Mouse (Mus musculus): ENCODE data around the gene Spata22. TPM values are rescaled to one million over a fixed set of nuclear protein-coding genes. Genes with fewer than 3 reads are reported as not detected.

The Spata22 gene
- polyA plus RNA-seq, 1 experiment from 2014 or later = 0.26 TPM

- H3K36me3 ChIP-seq (ENCODE audit: insufficient read depth, low read length) = no peaks in the 10 kb centered on the region
- H3K9me3 ChIP-seq (replicated peaks; ENCODE audit: low read length) = no peaks in the 10 kb centered on the region
- H3K9ac ChIP-seq (ENCODE audit: low read depth, low read length) = no peak overlapping the region
- H3K4me2 ChIP-seq (ENCODE audit: low read length) = peak overlapping the region; percentile 42
- peak overlapping the region; percentile 64; the same call in 1 of the 2 replicates for H3K27ac ChIP-seq
- TF ChIP-seq CTCF (IDR thresholded peaks at IDR 0.05; ENCODE audit: low read depth) = no peak
- peak; percentile 73 for DNase-seq (ENCODE audit: low spot score)
- H3K4me3 ChIP-seq (replicated peaks; ENCODE audit: low read depth, low read length) = no peak overlapping the region; the same call in 1 of the 2 replicates
- 11% methylated on average over 12 of the region's 12 CpGs for WGBS
- peak; percentile 90 for ATAC-seq (replicated peaks; ENCODE audit: low FRiP score, low read depth)
- H3K27me3 ChIP-seq (ENCODE audit: insufficient read depth, low read length) = no peaks in the 10 kb centered on the region
- H3K4me1 ChIP-seq (replicated peaks; ENCODE audit: insufficient read depth, low read length) = no peaks in the 10 kb centered on the region
These were observed 3.1 kb upstream of the Spata22 start for GRCm38 (mm10) chr11:73326485-73326886.

DNA sequence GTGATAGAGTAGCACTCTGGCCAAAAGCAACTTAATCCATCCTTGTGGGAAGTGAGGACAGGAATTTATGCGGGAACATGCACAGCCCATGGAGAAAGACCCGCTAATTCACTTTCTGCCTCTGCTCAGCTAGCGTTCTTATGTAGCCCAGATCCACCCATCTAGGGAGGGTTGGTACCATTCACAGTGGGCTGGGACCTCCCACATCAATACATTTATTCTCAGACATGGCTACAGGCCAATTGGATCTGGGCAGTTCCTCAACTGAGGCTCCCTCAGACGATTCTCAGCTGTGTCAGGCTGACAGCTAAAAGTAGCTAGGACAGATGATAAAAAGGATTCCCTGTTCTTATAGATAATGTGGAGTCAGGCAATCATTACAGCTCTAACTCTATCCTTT is 2.2 kb upstream of the Spata22 start:
- ATAC-seq (replicated peaks; ENCODE audit: low FRiP score, low read depth) = no peak
- 0 out of 2 replicates have a peak overlapping the region, but pooled peaks have one; percentile 64 for H3K27ac ChIP-seq
- 50% methylated on average over 4 of the region's 4 CpGs for WGBS

GRCm38 (mm10) chr11:73333357-73333756 is 3.8 kb downstream of the Spata22 start:
- WGBS = 73% methylated on average over 2 of the region's 2 CpGs
- Histone ChIP-seq H3K4me3 (replicated peaks; ENCODE audit: low read depth, low read length) (no peak overlapping the region), H3K4me1 (replicated peaks; ENCODE audit: insufficient read depth, low read length) (no peaks in the 10 kb centered on the region), H3K27me3 (ENCODE audit: insufficient read depth, low read length) (no peaks in the 10 kb centered on the region), H3K27ac (no peak overlapping the region), H3K4me2 (ENCODE audit: low read length) (no peak overlapping the region), H3K9ac (ENCODE audit: low read depth, low read length) (no peak overlapping the region), H3K36me3 (ENCODE audit: insufficient read depth, low read length) (no peaks in the 10 kb centered on the region), H3K9me3 (replicated peaks; ENCODE audit: low read length) (no peaks in the 10 kb centered on the region)
- DNase-seq (ENCODE audit: low spot score) (no peak), ATAC-seq (replicated peaks; ENCODE audit: low FRiP score, low read depth) (no peak)
- TF ChIP-seq CTCF (IDR thresholded peaks at IDR 0.05; ENCODE audit: low read depth) = no peak

More for the DNA sequence above, 2.2 kb upstream of the Spata22 start:
- TF ChIP-seq CTCF (IDR thresholded peaks at IDR 0.05; ENCODE audit: low read depth) = no peak
- Histone ChIP-seq H3K36me3 (ENCODE audit: insufficient read depth, low read length) (no peaks in the 10 kb centered on the region), H3K4me2 (ENCODE audit: low read length) (no peak overlapping the region), H3K27me3 (ENCODE audit: insufficient read depth, low read length) (no peaks in the 10 kb centered on the region), H3K9ac (ENCODE audit: low read depth, low read length) (no peak overlapping the region), H3K4me1 (replicated peaks; ENCODE audit: insufficient read depth, low read length) (no peaks in the 10 kb centered on the region), H3K9me3 (replicated peaks; ENCODE audit: low read length) (no peaks in the 10 kb centered on the region), H3K4me3 (replicated peaks; ENCODE audit: low read depth, low read length) (no peak overlapping the region)
- peak; percentile 9 for DNase-seq (ENCODE audit: low spot score)

DNA sequence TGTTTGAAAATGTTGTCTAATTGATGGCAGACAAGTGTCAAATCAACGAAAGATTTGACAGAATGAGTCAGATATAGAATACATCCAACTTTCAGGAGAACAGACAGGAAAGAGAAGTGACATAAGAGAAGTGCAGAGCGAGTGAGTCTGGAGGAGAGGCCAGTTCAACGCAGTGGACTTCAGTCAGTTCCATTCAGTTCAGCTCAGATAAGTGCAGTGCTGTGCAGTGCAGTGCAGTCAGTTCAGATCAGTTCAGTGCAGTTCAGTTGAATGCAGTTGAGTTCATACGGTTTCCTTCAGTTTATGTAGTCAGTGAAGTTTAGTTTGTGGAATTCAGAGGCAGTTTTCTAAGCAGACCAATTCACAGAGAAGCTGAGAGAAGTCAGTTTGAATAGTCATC is 7.4 kb downstream of the Spata22 start:
- DNase-seq (ENCODE audit: low spot score) (no peak), ATAC-seq (replicated peaks; ENCODE audit: low FRiP score, low read depth) (no peak)
- Histone ChIP-seq H3K4me3 (replicated peaks; ENCODE audit: low read depth, low read length) (no peak overlapping the region), H3K9ac (ENCODE audit: low read depth, low read length) (no peak overlapping the region), H3K36me3 (ENCODE audit: insufficient read depth, low read length) (no peaks in the 10 kb centered on the region), H3K4me2 (ENCODE audit: low read length) (no peak overlapping the region), H3K9me3 (replicated peaks; ENCODE audit: low read length) (no peaks in the 10 kb centered on the region), H3K27ac (no peak overlapping the region), H3K27me3 (ENCODE audit: insufficient read depth, low read length) (no peaks in the 10 kb centered on the region), H3K4me1 (replicated peaks; ENCODE audit: insufficient read depth, low read length) (no peaks in the 10 kb centered on the region)
- no peak for TF ChIP-seq CTCF (IDR thresholded peaks at IDR 0.05; ENCODE audit: low read depth)
- 79% methylated on average over 4 of the region's 4 CpGs for WGBS

GRCm38 (mm10) chr11:73350483-73350882 is 20.9 kb downstream of the Spata22 start, which contains the start of gene Olfr20:
Gene Olfr20, plus strand, starts transcription at chr11:73350783.
- Histone ChIP-seq H3K4me1 (replicated peaks; ENCODE audit: insufficient read depth, low read length) (no peaks in the 10 kb centered on the region), H3K36me3 (ENCODE audit: insufficient read depth, low read length) (no peaks in the 10 kb centered on the region), H3K4me2 (ENCODE audit: low read length) (no peak within 1 kb of the TSS), H3K27ac (no peak within 1 kb of the TSS), H3K9me3 (replicated peaks; ENCODE audit: low read length) (no peaks in the 10 kb centered on the region), H3K4me3 (replicated peaks; ENCODE audit: low read depth, low read length) (no peak within 1 kb of the TSS), H3K27me3 (ENCODE audit: insufficient read depth, low read length) (no peaks in the 10 kb centered on the region), H3K9ac (ENCODE audit: low read depth, low read length) (no peak within 1 kb of the TSS)
- 60% methylated on average over 3 of the region's 3 CpGs for WGBS
- ATAC-seq (replicated peaks; ENCODE audit: low FRiP score, low read depth) (no peak), DNase-seq (ENCODE audit: low spot score) (no peak)
- TF ChIP-seq CTCF (IDR thresholded peaks at IDR 0.05; ENCODE audit: low read depth) = no peak

GRCm38 (mm10) chr11:73370946-73371345 is 41.4 kb downstream of the Spata22 start, which contains the start of gene Olfr376:
Gene Olfr376, plus strand, starts transcription at chr11:73371246.
- Histone ChIP-seq H3K4me2 (ENCODE audit: low read length) (no peak within 1 kb of the TSS), H3K4me3 (replicated peaks; ENCODE audit: low read depth, low read length) (no peak within 1 kb of the TSS), H3K27ac (no peak within 1 kb of the TSS), H3K9me3 (replicated peaks; ENCODE audit: low read length) (no peaks in the 10 kb centered on the region), H3K9ac (ENCODE audit: low read depth, low read length) (no peak within 1 kb of the TSS), H3K27me3 (ENCODE audit: insufficient read depth, low read length) (no peaks in the 10 kb centered on the region), H3K36me3 (ENCODE audit: insufficient read depth, low read length) (no peaks in the 10 kb centered on the region), H3K4me1 (replicated peaks; ENCODE audit: insufficient read depth, low read length) (no peaks in the 10 kb centered on the region)
- TF ChIP-seq CTCF (IDR thresholded peaks at IDR 0.05; ENCODE audit: low read depth) = no peak
- 81% methylated on average over 2 of the region's 2 CpGs for WGBS
- DNase-seq (ENCODE audit: low spot score) = no peak
- no peak for ATAC-seq (replicated peaks; ENCODE audit: low FRiP score, low read depth)

- DNase-seq (ENCODE audit: low spot score) (peak; percentile 9), ATAC-seq (replicated peaks; ENCODE audit: low FRiP score, low read depth) (no peak)
- Histone ChIP-seq H3K36me3 (ENCODE audit: insufficient read depth, low read length) (no peaks in the 10 kb centered on the region), H3K27me3 (ENCODE audit: insufficient read depth, low read length) (no peaks in the 10 kb centered on the region), H3K4me2 (ENCODE audit: low read length) (no peak overlapping the region), H3K4me3 (replicated peaks; ENCODE audit: low read depth, low read length) (no peak overlapping the region), H3K27ac (no peak overlapping the region), H3K9ac (ENCODE audit: low read depth, low read length) (no peak overlapping the region), H3K4me1 (replicated peaks; ENCODE audit: insufficient read depth, low read length) (no peaks in the 10 kb centered on the region), H3K9me3 (replicated peaks; ENCODE audit: low read length) (no peaks in the 10 kb centered on the region)
- WGBS = 71% methylated on average over 4 of the region's 4 CpGs
- no peak for TF ChIP-seq CTCF (IDR thresholded peaks at IDR 0.05; ENCODE audit: low read depth)
These were observed 65.8 kb downstream of the Spata22 start for GRCm38 (mm10) chr11:73395374-73395773.

Other genes with a start within 250 kb of the Spata22 start
- gene Itgae, start 239.2 kb upstream of the Spata22 start, polyA plus RNA-seq (2015; fragmentation: Nextera tagmentation; extraction: Ambion mirVana) = 0.14 and 0.22 TPM in 2 replicates
- gene Haspin, start 191.4 kb upstream of the Spata22 start, polyA plus RNA-seq (2015; fragmentation: Nextera tagmentation; extraction: Ambion mirVana) = 7.3 and 8.5 TPM in 2 replicates
- gene P2rx5, start 169.3 kb upstream of the Spata22 start, polyA plus RNA-seq (2015; fragmentation: Nextera tagmentation; extraction: Ambion mirVana) = 1.3 and 1.6 TPM in 2 replicates
- gene Emc6, start 152.7 kb upstream of the Spata22 start, polyA plus RNA-seq (2015; fragmentation: Nextera tagmentation; extraction: Ambion mirVana) = 182 and 187 TPM in 2 replicates
- 227 and 237 TPM in 2 replicates for gene Tax1bp3, start 152.7 kb upstream of the Spata22 start, polyA plus RNA-seq (2015; fragmentation: Nextera tagmentation; extraction: Ambion mirVana)
- 21.7 and 22.8 TPM in 2 replicates for gene Ctns, start 130.7 kb upstream of the Spata22 start, polyA plus RNA-seq (2015; fragmentation: Nextera tagmentation; extraction: Ambion mirVana)
- 3.8 and 3.9 TPM in 2 replicates for gene Shpk, start 130.3 kb upstream of the Spata22 start, polyA plus RNA-seq (2015; fragmentation: Nextera tagmentation; extraction: Ambion mirVana)
- gene Trpv1, start 95.4 kb upstream of the Spata22 start, polyA plus RNA-seq (2015; fragmentation: Nextera tagmentation; extraction: Ambion mirVana) = not detected in 2 replicates
- 0.16 and 0.19 TPM in 2 replicates for gene Trpv3, start 62.4 kb upstream of the Spata22 start, polyA plus RNA-seq (2015; fragmentation: Nextera tagmentation; extraction: Ambion mirVana)
- gene Aspa, start 145 bp upstream of the Spata22 start, polyA plus RNA-seq (2015; fragmentation: Nextera tagmentation; extraction: Ambion mirVana) = 62.8 and 68.6 TPM in 2 replicates
- gene Gm49340, start within 50 bp of the Spata22 start, polyA plus RNA-seq (2015; fragmentation: Nextera tagmentation; extraction: Ambion mirVana) = not detected in 2 replicates
- not detected in 2 replicates for gene Olfr20, start 21.0 kb downstream of the Spata22 start, polyA plus RNA-seq (2015; fragmentation: Nextera tagmentation; extraction: Ambion mirVana)
- gene Olfr376, start 41.5 kb downstream of the Spata22 start, polyA plus RNA-seq (2015; fragmentation: Nextera tagmentation; extraction: Ambion mirVana) = not detected in 2 replicates
- not detected in 2 replicates for gene Olfr1, start 69.9 kb downstream of the Spata22 start, polyA plus RNA-seq (2015; fragmentation: Nextera tagmentation; extraction: Ambion mirVana)
- not detected in 2 replicates for gene Olfr378, start 98.7 kb downstream of the Spata22 start, polyA plus RNA-seq (2015; fragmentation: Nextera tagmentation; extraction: Ambion mirVana)
- not detected in 2 replicates for gene Olfr380, start 127.8 kb downstream of the Spata22 start, polyA plus RNA-seq (2015; fragmentation: Nextera tagmentation; extraction: Ambion mirVana)
- gene Olfr381, start 161.9 kb downstream of the Spata22 start, polyA plus RNA-seq (2015; fragmentation: Nextera tagmentation; extraction: Ambion mirVana) = not detected in 2 replicates
- gene Olfr382, start 187.5 kb downstream of the Spata22 start, polyA plus RNA-seq (2015; fragmentation: Nextera tagmentation; extraction: Ambion mirVana) = not detected in 2 replicates